Mouse (Mus musculus) hindbrain, embryonic 10.5 days (tissue): ENCODE data around the gene Hpd. TPM values are rescaled to one million over a fixed set of nuclear protein-coding genes. Genes with fewer than 3 reads are reported as not detected.
"Not testable (repeated sequence)": the region's sequence is repeated elsewhere in the genome, so short reads cannot be mapped to it uniquely, and the experiment has no call there.

Source experiments
- DNase-seq: peaks from one replicate; pipeline ENCODE4 v3.0.0-alpha.2; 2017; ENCODE audit warnings: low spot score
- H3K27ac ChIP-seq: fragments of 300-500 bp; sonication (generic); 2 replicates; pipeline ENCODE4 v1.5.1; 2016; ENCODE audit warnings: mild to moderate bottlenecking, moderate library complexity
- H3K27me3 ChIP-seq: fragments of 300-500 bp; sonication (generic); 2 replicates; pipeline ENCODE4 v1.6.1; 2016; ENCODE audit warnings: mild to moderate bottlenecking; ENCODE audit not compliant: poor library complexity, insufficient read depth, severe bottlenecking
- H3K36me3 ChIP-seq: fragments of 300-500 bp; sonication (generic); 2 replicates; pipeline ENCODE4 v1.6.1; 2016; ENCODE audit warnings: mild to moderate bottlenecking, moderate library complexity
- H3K4me1 ChIP-seq: fragments of 300-500 bp; sonication (generic); replicated peaks from 2 replicates; pipeline ENCODE4 v1.6.1; 2016; ENCODE audit warnings: mild to moderate bottlenecking
- H3K4me3 ChIP-seq: fragments of 300-500 bp; sonication (generic); 2 replicates; pipeline ENCODE4 v1.5.1; 2016; ENCODE audit warnings: mild to moderate bottlenecking, moderate library complexity
- H3K9me3 ChIP-seq: fragments of 300-500 bp; sonication (generic); 2 replicates; pipeline ENCODE4 v1.6.1; 2016; ENCODE audit warnings: mild to moderate bottlenecking, moderate library complexity
- WGBS: fragments of 180-500 bp; shearing (Covaris S2); methylation state at CpG from one replicate; pipeline ENCODE4 v1.1.7; 2016; 5-methylcytosine and 5-hydroxymethylcytosine counted together
- polyA plus RNA-seq: library from polyadenylated mRNA; unstranded; fragments of >200 nt; fragmentation: Nextera tagmentation; extraction: Ambion mirVana; gene quantifications from 2 replicates; pipeline ENCODE4 v1.2.1, GENCODE M21; 2016

Hpd gene
- polyA plus RNA-seq, 1 experiment from 2014 or later, result not detected

DNA sequence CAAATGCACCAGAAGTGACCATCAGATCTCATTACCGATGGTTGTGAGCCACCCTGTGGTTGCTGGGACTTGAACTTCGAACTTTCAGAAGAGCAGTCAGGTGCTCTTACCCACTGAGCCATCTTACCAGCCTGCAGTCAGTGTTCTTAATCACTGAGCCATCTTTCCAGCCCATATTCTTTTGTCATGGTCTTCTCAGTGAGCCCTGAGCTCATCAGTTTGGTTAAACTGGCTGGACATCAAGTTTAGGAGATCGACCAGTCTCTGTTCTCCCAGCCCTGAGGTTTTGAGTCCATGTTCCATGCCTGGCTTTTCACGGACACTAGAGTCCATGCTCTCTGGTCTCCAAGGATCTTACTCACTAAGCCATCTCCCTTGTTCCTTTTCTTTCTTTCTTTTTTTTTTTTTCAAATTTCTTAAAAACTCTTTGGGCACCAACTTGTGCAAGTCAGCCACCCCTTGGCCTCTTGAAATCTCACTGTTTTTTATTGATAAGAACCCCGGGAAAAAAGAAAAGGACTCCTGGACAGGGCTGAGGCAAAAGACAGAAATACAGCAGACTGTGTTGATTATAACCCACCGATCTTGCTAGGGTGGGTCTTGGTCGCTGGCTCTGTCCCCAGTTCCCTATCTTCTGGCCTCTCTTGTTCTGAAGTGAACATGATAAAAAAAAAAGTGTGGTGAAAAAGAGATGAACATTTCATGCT is 18.4 kb upstream of the Hpd start:
- H3K9me3 ChIP-seq, H3K36me3 ChIP-seq, H3K27me3 ChIP-seq, H3K4me3 ChIP-seq, H3K4me1 ChIP-seq, H3K27ac ChIP-seq, DNase-seq: not testable (repeated sequence)
- 91% methylated on average over 6 of the region's 7 CpGs for WGBS

DNA sequence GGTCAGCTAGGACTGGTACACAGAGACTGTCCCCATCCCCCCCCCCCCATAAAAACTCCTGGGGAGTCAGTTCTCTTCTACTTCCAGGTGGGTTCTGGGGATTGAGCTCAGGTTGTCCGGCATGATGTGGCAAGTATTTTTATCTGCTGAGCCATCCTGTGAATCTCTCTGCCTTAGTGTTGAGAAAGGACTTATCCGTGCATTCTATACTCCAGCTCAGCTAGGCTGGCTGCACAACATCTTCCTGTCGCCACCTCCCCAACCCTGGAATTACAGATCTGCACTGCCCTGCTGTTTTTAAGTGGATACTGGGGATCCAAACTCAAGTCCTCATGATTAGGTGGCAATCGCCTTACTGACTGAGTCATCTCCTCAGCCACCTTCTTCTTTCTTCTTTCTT is 16.0 kb upstream of the Hpd start:
- WGBS, result 92% methylated on average over 4 of the region's 4 CpGs

DNA sequence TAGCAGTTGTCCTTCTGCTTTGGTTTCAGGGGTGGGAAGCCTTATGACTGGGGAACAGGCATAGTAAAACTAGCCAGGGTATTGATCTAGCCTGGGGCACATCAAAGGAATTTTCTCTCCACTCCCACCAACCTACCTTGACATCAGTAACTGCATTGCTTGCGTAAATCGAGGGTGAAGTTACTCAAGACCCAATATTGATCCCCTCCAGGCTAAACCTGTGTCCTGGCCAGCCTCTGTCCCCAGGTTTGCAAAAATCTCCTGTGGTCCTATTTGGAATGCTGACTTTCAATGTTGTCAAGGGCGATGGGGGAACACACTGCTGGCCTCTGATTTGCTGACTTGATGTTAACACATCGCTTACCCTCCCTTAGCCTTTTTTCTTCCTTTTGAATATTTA is 14.2 kb upstream of the Hpd start:
- H3K4me3 ChIP-seq, result no peak overlapping the region
- H3K4me1 ChIP-seq, result 0 out of 2 replicates have a peak, but pooled peaks cover 2% of the 10 kb centered on the region
- H3K27me3 ChIP-seq, result no peaks in the 10 kb centered on the region
- no peaks in the 10 kb centered on the region for H3K36me3 ChIP-seq
- 76% methylated on average over 4 of the region's 4 CpGs for WGBS
- DNase-seq, result no peak
- H3K27ac ChIP-seq, result no peak overlapping the region
- H3K9me3 ChIP-seq, result no peaks in the 10 kb centered on the region

More for the DNA sequence above, 16.0 kb upstream of the Hpd start:
- no peaks in the 10 kb centered on the region for H3K27me3 ChIP-seq
- no peaks in the 10 kb centered on the region for H3K9me3 ChIP-seq
- no peaks in the 10 kb centered on the region for H3K36me3 ChIP-seq
- no peak for DNase-seq
- H3K4me1 ChIP-seq, result no peaks in the 10 kb centered on the region
- no peak overlapping the region for H3K27ac ChIP-seq
- no peak overlapping the region for H3K4me3 ChIP-seq

DNA sequence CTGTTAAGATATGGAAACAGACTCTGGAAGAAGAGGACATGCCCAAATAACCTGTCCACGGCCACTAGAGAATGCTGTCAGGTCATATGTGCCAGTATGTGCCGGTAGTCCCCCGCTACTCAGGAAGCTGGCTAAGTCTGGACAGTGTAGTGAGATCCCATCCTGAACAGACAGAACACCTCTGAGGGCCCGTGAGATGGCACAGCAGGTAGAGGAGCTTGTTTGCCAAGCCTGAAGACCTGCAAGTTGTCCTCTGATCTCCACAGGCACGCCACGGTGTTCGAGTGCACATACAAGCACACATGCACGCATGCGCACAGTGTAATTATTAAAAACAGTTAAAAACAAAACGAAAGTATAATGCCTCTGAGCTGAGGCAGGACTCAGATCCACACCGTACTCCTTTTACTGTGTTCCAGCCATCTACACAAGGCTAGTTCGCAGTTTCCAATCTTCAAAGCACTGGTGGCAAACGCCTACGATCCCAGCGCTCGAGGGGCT is 13.0 kb upstream of the Hpd start:
- no peaks in the 10 kb centered on the region for H3K9me3 ChIP-seq
- 0 out of 2 replicates have a peak, but pooled peaks cover 2% of the 10 kb centered on the region for H3K4me1 ChIP-seq
- no peak overlapping the region for H3K4me3 ChIP-seq
- no peak for DNase-seq
- no peaks in the 10 kb centered on the region for H3K27me3 ChIP-seq
- no peaks in the 10 kb centered on the region for H3K36me3 ChIP-seq
- H3K27ac ChIP-seq, result no peak overlapping the region
- whole genome bisulfite sequencing, result 93% methylated on average over 16 of the region's 16 CpGs

DNA sequence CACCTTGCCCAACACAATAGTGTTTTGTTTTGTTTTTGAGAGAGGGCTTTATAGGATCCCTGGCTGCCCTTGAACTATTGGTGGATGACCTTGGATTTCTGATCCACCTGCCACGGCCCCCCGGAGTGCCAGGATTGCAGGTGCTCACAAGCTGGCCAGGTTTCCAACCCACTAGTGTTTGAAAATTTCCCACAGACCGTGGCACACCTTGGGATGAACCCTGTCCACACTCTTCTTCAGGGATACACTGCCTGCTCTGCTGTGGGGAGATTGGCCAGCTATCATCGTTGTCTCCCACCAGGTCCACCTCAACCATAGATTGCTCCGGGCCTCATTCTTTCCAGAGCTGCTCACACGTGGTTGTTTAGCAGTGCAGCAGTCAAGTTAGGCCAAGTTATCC is 12.3 kb upstream of the Hpd start:
- no peaks in the 10 kb centered on the region for H3K9me3 ChIP-seq
- 0 out of 2 replicates have a peak, but pooled peaks cover 2% of the 10 kb centered on the region for H3K4me1 ChIP-seq
- H3K4me3 ChIP-seq, result no peak overlapping the region
- H3K27me3 ChIP-seq, result no peaks in the 10 kb centered on the region
- no peak overlapping the region for H3K27ac ChIP-seq
- no peaks in the 10 kb centered on the region for H3K36me3 ChIP-seq
- WGBS, result 85% methylated on average over 6 of the region's 6 CpGs
- no peak for DNase-seq

DNA sequence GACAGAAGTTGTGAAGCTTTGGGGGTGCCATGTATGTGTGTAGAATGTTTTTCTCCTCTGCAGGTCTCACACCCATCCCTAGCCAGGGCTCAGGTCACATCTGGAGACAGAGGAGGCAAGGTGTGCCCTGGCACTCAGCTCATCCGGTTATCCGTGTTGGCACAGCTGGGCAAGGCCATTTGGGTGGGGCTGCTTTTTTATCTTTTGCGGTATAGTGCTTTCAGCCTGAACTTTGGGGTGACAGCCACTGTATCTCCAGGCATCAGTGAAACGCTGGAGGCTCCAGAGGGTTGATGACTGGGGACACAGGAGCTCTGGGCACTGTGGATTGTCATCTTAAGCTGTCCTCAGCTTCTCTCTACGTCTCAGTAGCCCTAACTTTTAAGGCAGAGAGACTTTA is 10.9 kb upstream of the Hpd start:
- no peak overlapping the region for H3K4me3 ChIP-seq
- H3K4me1 ChIP-seq, result 0 out of 2 replicates have a peak, but pooled peaks cover 2% of the 10 kb centered on the region
- DNase-seq, result no peak
- H3K36me3 ChIP-seq, result no peaks in the 10 kb centered on the region
- H3K27me3 ChIP-seq, result no peaks in the 10 kb centered on the region
- no peaks in the 10 kb centered on the region for H3K9me3 ChIP-seq
- WGBS, result 86% methylated on average over 5 of the region's 5 CpGs
- H3K27ac ChIP-seq, result no peak overlapping the region

DNA sequence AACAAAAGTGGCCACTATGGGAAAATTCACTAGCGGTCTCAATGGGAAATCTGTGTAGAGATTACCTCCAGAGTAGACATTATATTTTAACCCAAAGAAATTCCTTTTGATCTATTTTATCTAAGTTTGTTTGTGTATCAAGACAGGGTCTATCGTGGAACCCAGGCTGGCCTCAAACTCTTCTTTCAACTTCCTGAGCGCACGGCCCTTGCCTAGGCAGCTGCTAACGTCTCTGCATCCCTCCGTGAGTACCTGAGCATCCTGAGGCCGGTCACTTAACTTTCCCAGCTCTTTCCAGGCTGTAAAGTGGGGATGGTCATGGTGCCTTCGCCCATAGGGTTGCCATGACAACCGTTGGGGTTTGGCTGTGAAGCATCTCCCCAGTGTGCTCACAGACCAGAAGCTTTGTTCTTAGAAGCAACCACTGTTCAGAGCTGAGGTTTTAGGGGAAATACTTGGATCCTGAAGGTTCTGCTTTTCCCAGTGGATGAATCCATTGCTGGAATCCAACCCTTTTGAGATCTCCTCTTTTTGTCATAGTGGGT is 10.2 kb upstream of the Hpd start:
- WGBS, result 57% methylated on average over 9 of the region's 9 CpGs
- DNase-seq, result no peak
- H3K27ac ChIP-seq, result no peak overlapping the region
- H3K36me3 ChIP-seq, result no peaks in the 10 kb centered on the region
- H3K27me3 ChIP-seq, result no peaks in the 10 kb centered on the region
- H3K4me3 ChIP-seq, result no peak overlapping the region
- H3K9me3 ChIP-seq, result no peaks in the 10 kb centered on the region
- 0 out of 2 replicates have a peak, but pooled peaks cover 2% of the 10 kb centered on the region for H3K4me1 ChIP-seq

DNA sequence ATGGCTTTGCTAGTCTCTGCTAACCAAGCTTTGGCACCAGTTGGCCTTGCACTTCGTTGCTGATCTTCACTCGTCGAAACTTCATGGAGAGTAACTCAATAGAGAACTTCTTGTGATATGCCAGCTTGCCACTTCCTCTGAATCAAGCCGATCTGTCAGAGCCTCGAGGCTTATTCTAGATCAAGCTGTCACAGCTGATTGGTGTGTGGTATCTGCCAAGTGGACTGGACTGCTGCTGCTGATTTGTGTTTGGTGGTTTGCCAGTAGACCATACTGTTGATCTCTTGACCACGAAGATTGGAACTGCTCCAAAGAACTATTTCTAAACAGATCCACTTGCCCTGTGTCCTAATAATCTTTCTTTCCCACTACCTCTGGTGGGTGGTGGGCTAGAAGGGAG is 8.9 kb upstream of the Hpd start:
- 0 out of 2 replicates have a peak, but pooled peaks cover 2% of the 10 kb centered on the region for H3K4me1 ChIP-seq
- no peaks in the 10 kb centered on the region for H3K27me3 ChIP-seq
- no peak for DNase-seq
- no peak overlapping the region for H3K4me3 ChIP-seq
- no peaks in the 10 kb centered on the region for H3K36me3 ChIP-seq
- H3K9me3 ChIP-seq, result no peaks in the 10 kb centered on the region
- WGBS, result 89% methylated on average over 6 of the region's 6 CpGs
- H3K27ac ChIP-seq, result no peak overlapping the region

DNA sequence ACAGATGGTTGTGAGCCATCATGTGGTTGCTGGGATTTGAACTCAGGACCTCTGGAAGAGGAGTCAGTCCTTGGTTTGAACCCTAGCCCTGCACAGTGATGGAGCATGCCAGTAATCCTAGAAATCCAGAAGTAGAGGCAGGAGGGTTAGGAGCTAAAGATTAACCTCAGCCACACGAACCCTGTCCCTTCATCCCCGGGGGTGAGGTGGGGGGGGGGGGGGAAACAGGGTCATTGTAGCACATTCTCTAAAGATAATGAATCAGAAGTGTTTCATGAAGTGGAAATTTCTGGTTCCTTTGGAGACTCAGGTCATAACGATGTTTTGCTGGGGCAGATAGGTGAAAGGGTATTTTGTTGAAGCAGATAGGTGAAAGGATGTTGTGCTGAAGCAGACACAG is 8.4 kb upstream of the Hpd start:
- H3K4me3 ChIP-seq, result no peak overlapping the region
- DNase-seq, result no peak
- 0 out of 2 replicates have a peak, but pooled peaks cover 2% of the 10 kb centered on the region for H3K4me1 ChIP-seq
- H3K9me3 ChIP-seq, result no peaks in the 10 kb centered on the region
- H3K27ac ChIP-seq, result no peak overlapping the region
- H3K27me3 ChIP-seq, result no peaks in the 10 kb centered on the region
- 78% methylated on average over 3 of the region's 3 CpGs for WGBS
- no peaks in the 10 kb centered on the region for H3K36me3 ChIP-seq

DNA sequence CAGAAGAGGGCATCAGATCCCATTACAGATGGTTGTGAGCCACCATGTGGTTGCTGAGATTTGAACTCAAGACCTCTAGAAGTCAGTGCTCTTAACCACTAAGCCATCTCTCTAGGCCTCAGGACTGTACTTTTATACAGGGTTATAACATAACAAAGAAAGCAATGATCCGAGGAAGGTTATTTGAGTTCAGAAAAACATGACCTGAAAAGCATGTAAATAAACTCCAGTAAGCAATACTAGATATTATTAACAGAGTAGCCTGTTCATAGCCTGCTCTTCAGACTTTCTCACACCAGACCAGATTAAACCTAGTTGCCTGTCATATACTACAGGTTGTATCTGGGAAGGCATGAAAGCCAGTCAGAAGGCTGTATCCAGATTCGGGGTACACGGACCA is 4.8 kb upstream of the Hpd start:
- H3K36me3 ChIP-seq, result no peaks in the 10 kb centered on the region
- H3K4me1 ChIP-seq, result no peaks in the 10 kb centered on the region
- WGBS, result 88% methylated on average over 3 of the region's 3 CpGs
- no peaks in the 10 kb centered on the region for H3K27me3 ChIP-seq
- H3K9me3 ChIP-seq, result no peaks in the 10 kb centered on the region
- H3K27ac ChIP-seq, result no peak overlapping the region
- no peak overlapping the region for H3K4me3 ChIP-seq
- no peak for DNase-seq

DNA sequence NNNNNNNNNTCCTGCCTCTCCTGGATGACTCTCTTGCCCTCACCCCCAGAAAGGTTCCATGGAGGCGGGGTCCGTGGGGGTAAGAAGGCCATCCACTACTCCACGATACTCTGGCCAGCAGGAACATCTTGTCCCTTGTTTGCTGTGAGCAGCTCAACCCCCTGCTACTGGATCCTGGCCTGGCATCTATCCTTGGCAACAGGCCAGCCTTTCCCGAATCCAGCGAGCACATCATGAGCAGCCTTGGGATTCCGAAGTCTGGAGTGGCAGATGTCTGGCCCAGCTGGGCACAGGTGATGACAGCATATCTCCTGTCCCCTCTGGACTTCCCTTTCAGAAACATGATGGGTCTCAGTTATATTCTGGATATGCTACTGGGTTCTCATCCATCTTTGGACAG is 3.4 kb upstream of the Hpd start:
- no peak overlapping the region for H3K4me3 ChIP-seq
- H3K9me3 ChIP-seq, result no peaks in the 10 kb centered on the region
- no peak for DNase-seq
- no peaks in the 10 kb centered on the region; the same call in 1 of the 2 replicates for H3K4me1 ChIP-seq
- no peaks in the 10 kb centered on the region for H3K27me3 ChIP-seq
- H3K36me3 ChIP-seq, result no peaks in the 10 kb centered on the region
- no peak overlapping the region for H3K27ac ChIP-seq
- WGBS, result 86% methylated on average over 6 of the region's 6 CpGs

DNA sequence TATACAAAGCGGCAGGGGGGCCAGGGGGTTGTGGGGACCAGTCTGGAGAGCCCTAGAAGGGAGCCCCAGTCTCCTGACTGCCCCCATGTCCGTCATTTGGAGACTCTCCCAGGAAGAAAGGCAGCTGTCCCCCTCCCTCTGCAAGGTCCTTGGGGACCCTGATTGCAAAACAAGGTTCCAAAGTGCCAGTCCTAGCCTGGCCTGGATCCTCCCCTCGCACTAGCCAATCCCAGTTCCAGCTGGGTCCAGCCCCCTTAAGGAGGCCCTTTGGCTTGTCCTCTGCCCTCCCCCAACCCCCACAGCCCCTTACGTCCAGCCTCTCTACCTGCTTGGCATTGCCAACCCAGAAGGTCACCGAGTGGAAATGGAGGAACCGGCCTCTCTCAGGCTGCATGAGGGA is 991 bp downstream of the Hpd start:
- 71% methylated on average over 6 of the region's 6 CpGs for WGBS
- H3K4me3 ChIP-seq, result no peak overlapping the region
- H3K9me3 ChIP-seq, result 0 out of 2 replicates have a peak, but pooled peaks cover 2% of the 10 kb centered on the region
- no peaks in the 10 kb centered on the region for H3K36me3 ChIP-seq
- no peak for DNase-seq
- H3K27me3 ChIP-seq, result no peaks in the 10 kb centered on the region
- no peak overlapping the region for H3K27ac ChIP-seq
- no peaks in the 10 kb centered on the region; the same call in 1 of the 2 replicates for H3K4me1 ChIP-seq

DNA sequence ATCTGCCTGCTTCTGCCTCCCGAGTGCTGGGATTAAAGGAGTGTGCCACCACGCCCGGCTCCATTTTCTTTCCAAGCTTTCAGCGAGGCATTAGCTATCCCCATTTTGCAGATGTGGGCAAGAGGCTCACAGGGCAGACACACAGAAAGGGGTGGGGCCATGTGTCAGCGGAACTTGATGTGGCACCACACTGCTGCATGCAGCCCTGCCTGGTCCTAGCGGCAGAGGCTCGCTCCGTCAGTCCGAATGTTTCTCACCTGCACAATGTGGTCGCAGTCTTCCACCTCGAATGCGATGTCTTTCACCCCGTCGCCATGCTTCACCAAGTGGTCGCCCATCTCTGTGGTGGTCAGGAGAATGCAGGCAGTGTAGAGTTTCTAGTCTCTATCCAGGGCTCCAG is 2.1 kb downstream of the Hpd start:
- no peak overlapping the region for H3K27ac ChIP-seq
- DNase-seq, result no peak
- WGBS, result 93% methylated on average over 15 of the region's 15 CpGs
- H3K9me3 ChIP-seq, result 0 out of 2 replicates have a peak, but pooled peaks cover 2% of the 10 kb centered on the region
- no peaks in the 10 kb centered on the region; the same call in 1 of the 2 replicates for H3K4me1 ChIP-seq
- H3K36me3 ChIP-seq, result no peaks in the 10 kb centered on the region
- no peak overlapping the region for H3K4me3 ChIP-seq
- no peaks in the 10 kb centered on the region for H3K27me3 ChIP-seq
